Mouse (Mus musculus) urinary bladder, postnatal 36 days (tissue): ENCODE measurements at regions not wholly inside any gene's neighbourhood (a gene's known extent, or its start where the extent isn't known, plus 50 kb on each side); places are given as distances from the start of the nearest gene placed in this dataset.

Source experiments
- DNase-seq, 2 experiments: peaks; one replicate each; pipeline ENCODE4 v3.0.0; 2022; ENCODE audit warnings: low spot score in 2 of 2, mixed read lengths in 1 of 2

DNA sequence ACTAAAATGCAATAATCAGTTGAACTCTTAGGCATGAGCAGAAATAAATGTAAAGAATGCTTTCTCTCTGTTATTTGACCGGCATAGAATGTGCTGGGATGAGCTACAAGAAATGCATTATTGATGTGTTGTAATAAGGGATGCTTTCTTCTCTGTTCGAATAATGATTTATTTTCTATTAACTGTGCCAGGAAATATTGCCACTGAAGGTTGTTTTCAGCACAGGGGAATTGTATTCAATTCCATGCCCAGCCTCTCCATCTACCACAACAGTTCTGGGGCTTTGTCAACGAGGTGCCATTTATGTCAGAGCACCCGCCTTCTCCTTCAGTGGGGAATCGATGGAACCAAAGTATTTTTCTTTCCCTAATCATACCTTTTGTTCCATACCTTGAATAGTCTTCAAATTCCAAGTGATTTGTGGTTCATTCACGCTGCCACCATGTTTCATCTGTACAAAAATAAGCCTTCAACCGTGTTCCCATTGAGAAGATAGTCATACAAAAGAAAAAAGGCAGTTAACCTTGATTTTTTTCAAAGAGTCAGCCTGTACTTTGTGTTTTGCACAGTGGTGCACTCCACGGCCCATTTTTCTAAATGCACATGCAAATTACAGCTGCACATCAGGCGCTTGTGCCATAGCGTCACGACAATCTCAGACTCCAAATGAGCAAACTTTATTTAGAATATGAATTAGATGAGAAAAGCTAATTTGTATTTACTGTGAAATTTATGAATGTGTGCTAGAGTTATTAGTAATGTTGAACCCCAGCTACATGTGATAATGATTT, 65.1 kb upstream of the Gpr141 start:
- no peak for DNase-seq

DNA sequence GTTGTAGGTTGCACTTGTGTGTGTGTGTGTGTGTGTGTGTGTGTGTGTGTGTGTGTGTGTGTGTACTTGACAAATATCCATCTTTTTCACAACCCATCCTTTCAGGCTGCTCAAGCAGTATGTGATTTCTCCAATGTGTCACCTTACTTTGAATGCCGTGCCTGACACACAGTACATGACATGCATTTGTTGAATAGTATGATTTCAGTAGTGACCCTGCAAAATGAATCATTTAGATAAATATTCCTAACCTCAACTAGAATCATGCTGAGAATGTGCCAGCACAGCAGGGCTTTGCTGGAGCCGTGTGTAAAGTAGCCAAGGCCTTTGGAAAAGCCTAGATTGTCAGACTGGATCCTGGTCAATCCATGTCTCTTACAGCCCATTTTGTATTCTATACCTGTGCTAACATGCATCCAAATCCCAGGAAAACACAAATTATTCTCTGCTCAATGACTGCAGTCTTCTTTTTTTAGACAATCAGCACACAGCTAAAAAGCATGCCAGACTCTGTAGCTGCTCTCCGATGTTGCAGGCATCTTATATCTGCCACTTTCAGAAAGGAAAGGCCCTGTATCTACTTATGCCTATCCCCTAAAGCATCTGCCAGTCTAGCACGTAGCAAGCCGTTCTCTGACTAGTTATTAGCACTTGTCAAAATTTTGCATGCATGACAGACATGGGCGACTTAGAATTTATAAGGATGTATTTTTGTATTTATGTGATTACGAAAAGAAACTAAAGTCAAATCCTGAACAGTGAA, 60.0 kb upstream of the Gpr141 start:
- DNase-seq, result no peak

DNA sequence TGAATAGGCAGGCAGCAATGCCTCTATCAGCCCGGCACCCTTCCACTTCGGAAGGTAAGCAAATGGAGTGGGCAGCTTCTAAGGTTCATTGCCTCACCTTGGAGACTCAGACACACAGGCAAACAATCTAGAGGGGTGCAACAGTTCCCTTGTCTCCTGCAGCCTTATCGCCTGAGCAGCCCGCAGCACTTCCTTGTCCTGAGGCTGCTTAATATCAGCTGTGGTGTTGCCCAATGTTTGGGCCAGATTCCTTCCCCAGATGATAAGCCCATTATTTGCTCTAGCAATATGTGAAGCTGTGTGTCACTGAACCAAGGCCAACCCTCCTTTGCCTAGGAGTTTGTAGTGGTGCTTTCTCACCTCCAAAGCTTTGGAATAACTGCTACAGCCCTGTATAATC, 58.8 kb upstream of the Gpr141 start:
- peak; percentile 3 to 4 for DNase-seq

DNA sequence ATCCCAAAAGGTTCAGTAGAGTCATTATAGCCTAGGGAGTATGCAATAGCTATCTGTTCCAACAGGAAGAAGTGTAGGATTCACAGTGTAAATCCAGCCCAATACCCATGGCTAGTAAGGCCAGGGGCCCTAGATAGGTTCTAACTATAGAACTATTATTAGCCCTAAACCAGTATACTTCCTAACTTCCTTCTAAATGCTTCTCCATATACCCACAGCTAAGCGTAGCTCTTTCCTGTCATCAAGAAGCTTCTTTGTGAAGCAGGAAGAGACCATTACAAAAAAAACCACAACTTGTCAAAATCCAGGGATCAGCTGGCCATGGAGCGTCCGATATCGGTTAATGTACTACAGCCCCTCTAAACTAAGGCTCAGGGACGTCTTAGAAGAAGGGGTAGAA, 57.7 kb upstream of the Gpr141 start:
- no peak for DNase-seq

DNA sequence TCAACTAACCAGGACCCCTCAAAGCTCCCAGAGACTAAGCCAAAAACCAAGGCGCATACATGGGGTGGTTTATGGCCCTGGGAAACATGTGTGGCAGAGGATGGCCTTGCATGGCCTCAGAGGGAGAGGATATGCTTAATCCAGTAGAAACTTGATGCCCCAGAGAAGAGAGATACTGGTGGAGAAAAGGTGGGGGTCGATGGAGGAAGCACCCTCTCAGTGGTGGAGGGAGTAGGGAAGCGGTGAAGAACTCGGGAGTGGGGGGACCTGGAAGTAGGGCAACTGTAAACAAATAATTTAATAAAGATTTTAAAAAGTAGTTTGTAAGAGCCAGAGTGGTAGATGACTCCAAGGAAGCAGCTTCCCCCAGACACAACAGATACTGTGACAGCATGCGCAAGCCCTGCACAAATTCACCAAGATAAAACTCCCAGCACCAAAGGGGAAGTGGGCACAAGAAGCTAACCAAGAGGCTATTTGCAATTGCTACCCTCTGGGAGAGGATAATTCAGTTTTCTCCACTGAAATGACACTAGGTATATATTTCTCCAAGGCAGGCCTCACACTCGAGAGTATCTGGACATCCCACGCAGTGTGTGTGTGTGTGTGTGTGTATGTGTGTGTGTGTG, 50.7 kb upstream of the Gpr141 start:
- no peak for DNase-seq
